8 mouse cellular contexts compared by ENCODE assay signal in the genomic region with DNA sequence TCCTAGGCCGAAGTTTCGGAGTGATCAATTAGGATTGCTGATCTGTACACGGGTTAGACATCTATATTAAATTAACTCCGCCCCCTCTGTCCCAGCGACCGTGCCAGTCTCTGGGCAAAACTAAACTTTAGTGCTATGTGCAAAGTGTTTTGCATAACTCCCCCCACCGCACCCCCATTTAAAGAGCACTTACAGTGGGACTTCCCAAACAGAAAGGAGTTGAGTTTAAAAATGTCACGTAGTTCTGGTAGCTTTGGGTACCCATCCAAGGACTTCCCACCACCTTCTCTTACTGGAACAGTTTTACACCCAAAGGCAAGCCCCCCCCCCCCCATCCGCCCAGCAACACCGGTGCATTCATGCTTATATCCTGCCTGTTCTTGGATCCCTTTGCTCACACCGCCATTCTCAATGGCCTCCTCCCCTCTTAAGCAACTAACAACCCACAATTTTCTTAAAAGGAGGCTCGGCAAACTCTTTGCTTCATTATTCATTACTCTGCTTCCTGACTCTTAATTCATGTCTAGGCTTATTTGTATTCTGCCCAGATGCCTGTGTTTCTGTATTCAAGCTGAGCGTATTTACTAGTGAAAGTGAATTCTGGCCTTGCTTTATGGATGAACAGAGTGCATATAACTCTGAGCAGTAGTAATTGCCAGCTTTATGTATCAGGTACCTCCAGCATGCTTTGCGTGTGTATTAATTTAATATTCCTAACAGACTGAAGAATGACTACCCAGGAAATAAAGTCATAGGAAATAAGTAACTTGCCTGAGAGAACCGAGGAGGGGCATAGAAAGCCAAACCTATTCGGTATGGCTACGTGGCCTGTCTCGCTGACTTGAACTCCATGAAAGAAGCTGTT. TPM values are rescaled to one million over a fixed set of nuclear protein-coding genes. Genes with fewer than 3 reads are reported as not detected.
DNase-seq lines count a peak whose midpoint lies in the region; ATAC-seq and TF ChIP-seq lines count a peak whose summit lies in the region.

No protein-coding gene starts in this region.

- H3K9me3 ChIP-seq in E14TG2a.4 (ENCODE audit: low read length): peaks cover 18% of the 10 kb centered on the region
- H3K9me3 ChIP-seq in forebrain, embryonic 13.5 days (replicated peaks): no peaks in the 10 kb centered on the region
- H3K9me3 ChIP-seq in kidney, embryonic 16.5 days (ENCODE audit: low read length): no peaks in the 10 kb centered on the region

- peak overlapping the region; percentile 58 for H3K4me2 ChIP-seq in forebrain, embryonic 13.5 days
- H3K4me2 ChIP-seq in kidney, embryonic 16.5 days (replicated peaks; ENCODE audit: low read depth, low read length): peak overlapping the region; percentile 49

- peak; percentile 2; the same call in 1 of the 2 replicates for ATAC-seq in forebrain, embryonic 13.5 days
- ATAC-seq in kidney, embryonic 16.5 days (ENCODE audit: low FRiP score, low TSS enrichment): no peak; the same call in none of the 2 replicates
- ATAC-seq in megakaryocyte-erythroid progenitor cell, adult 5-6 weeks (replicated peaks; ENCODE audit: low FRiP score, low TSS enrichment, poor library complexity, severe bottlenecking): peak; percentile 77

- DNase-seq in adrenal gland, postnatal 14 days: peak; percentile 91
- DNase-seq in adrenal gland, adult 8-10 months: no peak
- DNase-seq in cerebellum, adult 11-12 months: no peak
- no peak for DNase-seq in layer of hippocampus, postnatal 25 days (ENCODE audit: extremely low spot score in 1 of 2, low spot score in 1 of 2)

- 18% methylated on average over 18 of the region's 18 CpGs for WGBS in forebrain, embryonic 13.5 days
- 21% methylated on average over 18 of the region's 18 CpGs for WGBS in kidney, embryonic 16.5 days

- no peaks in the 10 kb centered on the region for H3K27me3 ChIP-seq in E14TG2a.4 (ENCODE audit: insufficient read depth, low read length)
- H3K27me3 ChIP-seq in forebrain, embryonic 13.5 days: no peaks in the 10 kb centered on the region
- H3K27me3 ChIP-seq in kidney, embryonic 16.5 days (ENCODE audit: insufficient read depth, low read length): no peaks in the 10 kb centered on the region

- peak overlapping the region; percentile 91 for H3K4me3 ChIP-seq in E14TG2a.4 (replicated peaks; ENCODE audit: low read length)
- peak overlapping the region; percentile 88 for H3K4me3 ChIP-seq in forebrain, embryonic 13.5 days
- peak overlapping the region; percentile 92 for H3K4me3 ChIP-seq in kidney, embryonic 16.5 days (ENCODE audit: low read length)

- peak overlapping the region; percentile 99 for H3K9ac ChIP-seq in forebrain, embryonic 13.5 days
- H3K9ac ChIP-seq in kidney, embryonic 16.5 days (replicated peaks; ENCODE audit: low read length): peak overlapping the region; percentile 100

- H3K27ac ChIP-seq in forebrain, embryonic 13.5 days: peak overlapping the region; percentile 99
- H3K27ac ChIP-seq in kidney, embryonic 16.5 days (ENCODE audit: low read length): peak overlapping the region; percentile 100

- peaks cover 53% of the 10 kb centered on the region for H3K4me1 ChIP-seq in E14TG2a.4 (replicated peaks; ENCODE audit: low read depth, low read length)
- peaks cover 34% of the 10 kb centered on the region for H3K4me1 ChIP-seq in forebrain, embryonic 13.5 days
- peaks cover 22% of the 10 kb centered on the region for H3K4me1 ChIP-seq in kidney, embryonic 16.5 days (ENCODE audit: insufficient read depth, low read length)

- no peak for TF ChIP-seq CTCF in E14TG2a.4 (conservative IDR thresholded peaks at IDR 0.05; ENCODE audit: low read length)

- no peaks in the 10 kb centered on the region for H3K36me3 ChIP-seq in E14TG2a.4 (ENCODE audit: insufficient read depth, low read length)
- no peaks in the 10 kb centered on the region for H3K36me3 ChIP-seq in forebrain, embryonic 13.5 days (ENCODE audit: poor library complexity, severe bottlenecking)
- H3K36me3 ChIP-seq in kidney, embryonic 16.5 days (ENCODE audit: insufficient read depth, low read length): no peaks in the 10 kb centered on the region

RNA-seq across cellular contexts. Expression of gene Slc39a10, which starts 38.4 kb away (rescaled TPM):
- total RNA-seq in adrenal gland, postnatal 14 days (2021): 18.6 and 19.3 TPM in 2 replicates
- 10 to 100 TPM; 19.5 to 24.6 (median 23.3) TPM for total RNA-seq in adrenal gland, adult 8-10 months (2022)
- polyA plus RNA-seq in forebrain, embryonic 13.5 days (2015; fragmentation: Nextera tagmentation; extraction: Ambion mirVana): 53.9 and 56.5 TPM in 2 replicates
- polyA plus RNA-seq in kidney, embryonic 16.5 days (2015; fragmentation: Nextera tagmentation; extraction: Ambion mirVana): 39.6 and 42.8 TPM in 2 replicates
- 13.2 and 15.7 TPM in 2 replicates for total RNA-seq in megakaryocyte-erythroid progenitor cell, adult 5-6 weeks (2014; fragmentation: Nextera tagmentation)
- total RNA-seq in megakaryocyte-erythroid progenitor cell, adult 5-6 weeks (2017): 18.7 and 21.4 TPM in 2 replicates
- total RNA-seq in layer of hippocampus, postnatal 25 days (2021): 100 to 1,000 TPM in 1 of 2 experiments, 10 to 100 TPM in 1; 97.3 to 107 TPM
